Mouse (Mus musculus) liver, embryonic 14.5 days (tissue): ENCODE results near the gene 9230102O04Rik.

Experiments used
- CTCF ChIP-seq: IDR thresholded peaks from 2 replicates; pipeline ENCODE4 v1.5.1; 2016; ENCODE audit warnings: antibody characterized with exemption, low read depth, control low read depth
- EP300 ChIP-seq: IDR thresholded peaks from 2 replicates; pipeline ENCODE4 v1.6.1; 2016; ENCODE audit warnings: antibody characterized with exemption, low read depth

- TF ChIP-seq CTCF: no peak
- no peak for TF ChIP-seq EP300
Measured at GRCm38 (mm10) chr2:9884533-9885216, 4.7 kb downstream of the 9230102O04Rik start.
